Mouse (Mus musculus) G1E (cell line): ENCODE measurements around the gene Ptbp1. TPM values are rescaled to one million over a fixed set of nuclear protein-coding genes. Genes with fewer than 3 reads are reported as not detected.

Experiments used
- ATAC-seq: 2 replicates; pipeline ENCODE4 v1.8.0; 2016; ENCODE audit warnings: mild to moderate bottlenecking; ENCODE audit not compliant: insufficient number of reproducible peaks, poor library complexity, low FRiP score, severe bottlenecking; ENCODE audit errors: extremely low read depth
- DNase-seq: peaks from one replicate; pipeline ENCODE4 v3.0.0; 2012; ENCODE audit warnings: low spot score
- H3K27me3 ChIP-seq: 2 replicates; pipeline ENCODE4 v1.6.1; 2012; ENCODE audit warnings: mild to moderate bottlenecking, low read length, inconsistent platforms; ENCODE audit not compliant: insufficient read depth
- H3K36me3 ChIP-seq: replicated peaks from 2 replicates; pipeline ENCODE3; 2012; ENCODE audit warnings: mild to moderate bottlenecking, inconsistent platforms
- H3K4me1 ChIP-seq: 2 replicates; pipeline ENCODE4 v1.6.1; 2012; ENCODE audit warnings: low read depth, low read length, inconsistent platforms, mixed read lengths; ENCODE audit not compliant: insufficient read depth
- H3K4me3 ChIP-seq: 2 replicates; pipeline ENCODE4 v1.5.1; 2012; ENCODE audit warnings: low read depth, mild to moderate bottlenecking, inconsistent platforms, low read length, moderate library complexity, mixed read lengths
- H3K9me3 ChIP-seq: replicated peaks from 2 replicates; pipeline ENCODE4 v1.6.1; 2012; ENCODE audit warnings: inconsistent platforms
- CTCF ChIP-seq: IDR thresholded peaks from 2 replicates; pipeline ENCODE4 v1.5.1; 2012; ENCODE audit warnings: low read depth, low read length, inconsistent platforms, mixed read lengths
- GATA1 ChIP-seq: IDR thresholded peaks from 2 replicates; pipeline ENCODE4 v1.6.1; 2012; ENCODE audit warnings: borderline replicate concordance, low read length, inconsistent platforms, mixed read lengths
- GATA2 ChIP-seq: IDR thresholded peaks from 2 replicates; pipeline ENCODE4 v1.6.1; 2012; ENCODE audit warnings: low read depth, low read length, inconsistent platforms, borderline replicate concordance
- POLR2AphosphoS5 ChIP-seq: IDR thresholded peaks from 2 replicates; pipeline ENCODE4 v1.6.1; 2012; ENCODE audit warnings: low read depth, low read length, inconsistent platforms; ENCODE audit not compliant: insufficient replicate concordance
- TAL1 ChIP-seq: conservative IDR thresholded peaks from 2 replicates; pipeline ENCODE4 v1.6.1; 2012; ENCODE audit warnings: low read depth, low read length, inconsistent platforms, mixed read lengths
- polyA plus RNA-seq: library from polyadenylated mRNA; stranded (reverse); fragments of >175 nt; gene quantifications from 2 replicates; pipeline ENCODE4 v1.2.3, GENCODE M21; 2012
- total RNA-seq, 2 experiments: library from RNA; stranded (forward) in 1 of 2; stranded (reverse) in 1 of 2; fragments of 200-1000 nt in 1 of 2; fragments of >200 nt in 1 of 2; fragmentation: Nextera tagmentation in 1 of 2; gene quantifications; 2 replicates each; pipeline ENCODE4 v1.2.3; 2014 to 2017

The Ptbp1 gene
- total and polyA plus RNA-seq, 3 experiments = 168 to 1,117 (median 333) TPM

- DNase-seq = no peak
- TF ChIP-seq GATA2 = no peak
- no peak for TF ChIP-seq TAL1
- no peak for TF ChIP-seq GATA1
- no peak for TF ChIP-seq POLR2AphosphoS5
- no peak for TF ChIP-seq CTCF
- H3K36me3 ChIP-seq = peaks cover 96% of the 10 kb centered on the region
- peaks cover 83% of the 10 kb centered on the region for H3K4me1 ChIP-seq
- no peak for ATAC-seq
- peak overlapping the region; percentile 17; the same call in 1 of the 2 replicates for H3K4me3 ChIP-seq
- peaks cover 3% of the 10 kb centered on the region; the same call in 1 of the 2 replicates for H3K27me3 ChIP-seq
- H3K9me3 ChIP-seq = no peaks in the 10 kb centered on the region
Measured at GRCm38 (mm10) chr10:79861230-79862048, 7.2 kb downstream of the Ptbp1 start.

- ATAC-seq = no peak
- H3K9me3 ChIP-seq = no peaks in the 10 kb centered on the region
- peaks cover 91% of the 10 kb centered on the region for H3K36me3 ChIP-seq
- H3K4me1 ChIP-seq = peaks cover 82% of the 10 kb centered on the region
- H3K4me3 ChIP-seq = no peak overlapping the region; the same call in 1 of the 2 replicates
- peaks cover 10% of the 10 kb centered on the region; the same call in 1 of the 2 replicates for H3K27me3 ChIP-seq
- no peak for DNase-seq
- no peak for TF ChIP-seq GATA2
Measured at GRCm38 (mm10) chr10:79862049-79862788, 8.0 kb downstream of the Ptbp1 start.

GRCm38 (mm10) chr10:79862925-79863324 lies 8.7 kb downstream of the Ptbp1 start:
- Histone ChIP-seq H3K36me3 (peaks cover 84% of the 10 kb centered on the region), H3K27me3 (peaks cover 13% of the 10 kb centered on the region; the same call in 1 of the 2 replicates), H3K4me3 (no peak overlapping the region), H3K4me1 (peaks cover 79% of the 10 kb centered on the region), H3K9me3 (no peaks in the 10 kb centered on the region)
- DNase-seq = no peak
- TF ChIP-seq GATA2 (no peak), POLR2AphosphoS5 (no peak), TAL1 (no peak), GATA1 (no peak), CTCF (no peak)
- ATAC-seq = no peak

GRCm38 (mm10) chr10:79864351-79865188 lies 10.3 kb downstream of the Ptbp1 start:
- Histone ChIP-seq H3K9me3 (no peaks in the 10 kb centered on the region), H3K4me3 (peak overlapping the region; percentile 6; the same call in 1 of the 2 replicates), H3K27me3 (peaks cover 19% of the 10 kb centered on the region), H3K36me3 (peaks cover 68% of the 10 kb centered on the region), H3K4me1 (peaks cover 62% of the 10 kb centered on the region)
- ATAC-seq = no peak
- DNase-seq = no peak
- TF ChIP-seq TAL1 = no peak
- no peak; the same call in 1 of the 2 replicates for TF ChIP-seq POLR2AphosphoS5
- no peak for TF ChIP-seq GATA1
- no peak for TF ChIP-seq GATA2
- TF ChIP-seq CTCF = no peak

- H3K4me1 ChIP-seq = peaks cover 56% of the 10 kb centered on the region
- H3K36me3 ChIP-seq = peaks cover 62% of the 10 kb centered on the region
- TF ChIP-seq CTCF (no peak), GATA2 (no peak), POLR2AphosphoS5 (peak; percentile 87), GATA1 (no peak)
Measured at GRCm38 (mm10) chr10:79865189-79865601, 11.0 kb downstream of the Ptbp1 start.

GRCm38 (mm10) chr10:79865801-79866295 lies 11.6 kb downstream of the Ptbp1 start:
- TF ChIP-seq TAL1 = no peak
- TF ChIP-seq GATA2 = no peak
- no peak for TF ChIP-seq POLR2AphosphoS5
- no peak for TF ChIP-seq CTCF
- no peak for TF ChIP-seq GATA1
- peaks cover 49% of the 10 kb centered on the region for H3K4me1 ChIP-seq
- no peak overlapping the region for H3K4me3 ChIP-seq
- no peak for DNase-seq
- no peaks in the 10 kb centered on the region for H3K9me3 ChIP-seq
- ATAC-seq = no peak
- H3K36me3 ChIP-seq = peaks cover 55% of the 10 kb centered on the region
- H3K27me3 ChIP-seq = peaks cover 24% of the 10 kb centered on the region

More at GRCm38 (mm10) chr10:79865189-79865601, 11.0 kb downstream of the Ptbp1 start:
- peak overlapping the region; percentile 6; the same call in 1 of the 2 replicates for H3K4me3 ChIP-seq
- no peak for DNase-seq
- H3K27me3 ChIP-seq = peaks cover 21% of the 10 kb centered on the region
- no peak for ATAC-seq
- H3K9me3 ChIP-seq = no peaks in the 10 kb centered on the region
